Mouse (Mus musculus) neural tube, embryonic 12.5 days (tissue): ENCODE measurements at regions not wholly inside any gene's neighbourhood (a gene's known extent, or its start where the extent isn't known, plus 50 kb on each side); places are given as distances from the start of the nearest gene placed in this dataset.

Experiments
- ATAC-seq: fragments of 200-750 bp; cut with Nextera tagmentation; 2 replicates; pipeline ENCODE4 v1.8.0; 2017; ENCODE audit warnings: low read depth, mild to moderate bottlenecking, moderate TSS enrichment, moderate library complexity; ENCODE audit not compliant: low FRiP score
- H3K27ac ChIP-seq: fragments of 300-500 bp; sonication (generic); 2 replicates; pipeline ENCODE4 v1.5.1; 2016
- H3K27me3 ChIP-seq: fragments of 300-500 bp; sonication (generic); replicated peaks from 2 replicates; pipeline ENCODE4 v1.6.1; 2016; ENCODE audit warnings: mild to moderate bottlenecking
- H3K36me3 ChIP-seq: fragments of 300-500 bp; sonication (generic); 2 replicates; pipeline ENCODE4 v1.6.1; 2016; ENCODE audit warnings: mild to moderate bottlenecking
- H3K4me1 ChIP-seq: fragments of 300-500 bp; sonication (generic); 2 replicates; pipeline ENCODE4 v1.6.1; 2016
- H3K4me2 ChIP-seq: fragments of 300-500 bp; sonication (generic); replicated peaks from 2 replicates; pipeline ENCODE4 v1.6.1; 2016; ENCODE audit warnings: mild to moderate bottlenecking
- H3K4me3 ChIP-seq: fragments of 300-500 bp; sonication (generic); 2 replicates; pipeline ENCODE4 v1.5.1; 2016
- H3K9ac ChIP-seq: fragments of 300-500 bp; sonication (generic); 2 replicates; pipeline ENCODE4 v1.6.1; 2016; ENCODE audit warnings: mild to moderate bottlenecking
- H3K9me3 ChIP-seq: fragments of 300-500 bp; sonication (generic); 2 replicates; pipeline ENCODE4 v1.6.1; 2016; ENCODE audit warnings: mild to moderate bottlenecking
- WGBS: fragments of 180-500 bp; shearing (Covaris S2); methylation state at CpG from one replicate; pipeline ENCODE4 v1.1.7; 2016; 5-methylcytosine and 5-hydroxymethylcytosine counted together

DNA sequence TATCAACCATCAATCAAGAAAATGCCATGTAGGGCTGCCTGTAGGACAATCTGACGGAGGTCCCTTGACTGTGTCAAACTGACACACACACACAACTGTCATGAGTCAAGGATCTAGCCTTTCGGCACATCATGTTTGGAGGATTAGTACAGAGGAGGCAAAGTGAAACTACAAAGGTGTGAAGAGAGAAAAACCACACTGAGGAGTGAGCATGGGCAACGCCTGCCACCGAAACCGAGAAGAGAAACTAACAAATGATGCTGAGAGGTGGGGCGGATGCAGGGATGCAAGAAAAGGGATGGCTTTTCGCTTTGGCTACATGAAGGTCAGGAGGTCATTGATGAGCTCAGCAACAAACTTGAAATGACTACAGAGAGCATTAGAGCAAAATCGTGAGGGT lies 111.8 kb upstream of the Bach2 start:
- Histone ChIP-seq H3K9ac (no peak overlapping the region), H3K4me3 (no peak overlapping the region), H3K27me3 (no peaks in the 10 kb centered on the region), H3K36me3 (no peaks in the 10 kb centered on the region), H3K9me3 (no peaks in the 10 kb centered on the region), H3K27ac (no peak overlapping the region), H3K4me1 (no peaks in the 10 kb centered on the region), H3K4me2 (no peak overlapping the region)
- ATAC-seq, result no peak
- WGBS, result 90% methylated on average over 8 of the region's 8 CpGs

DNA sequence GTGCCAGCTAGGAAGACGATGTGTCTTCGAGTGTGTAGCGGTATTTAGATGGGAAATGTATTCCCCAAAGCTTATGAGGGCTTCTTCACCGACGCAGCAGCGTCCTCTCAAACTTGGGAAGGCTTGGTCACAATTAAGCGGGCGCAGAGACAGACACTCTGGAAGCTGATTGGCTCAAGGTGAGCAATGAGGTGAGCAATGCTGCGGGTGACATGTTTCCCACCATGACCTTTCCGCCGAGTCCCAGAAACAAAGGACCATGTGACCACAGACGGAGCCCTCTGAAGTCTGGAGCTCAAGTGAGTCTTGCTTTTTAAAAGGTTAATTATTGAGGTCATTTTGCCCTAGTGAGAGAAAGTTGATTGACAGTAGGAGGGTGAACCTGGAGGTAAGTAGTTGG lies 108.0 kb upstream of the Bach2 start:
- Histone ChIP-seq H3K4me1 (no peaks in the 10 kb centered on the region), H3K4me3 (no peak overlapping the region), H3K27me3 (no peaks in the 10 kb centered on the region), H3K36me3 (no peaks in the 10 kb centered on the region), H3K9ac (no peak overlapping the region), H3K4me2 (no peak overlapping the region), H3K27ac (no peak overlapping the region), H3K9me3 (no peaks in the 10 kb centered on the region)
- ATAC-seq, result no peak
- 77% methylated on average over 12 of the region's 12 CpGs for WGBS

DNA sequence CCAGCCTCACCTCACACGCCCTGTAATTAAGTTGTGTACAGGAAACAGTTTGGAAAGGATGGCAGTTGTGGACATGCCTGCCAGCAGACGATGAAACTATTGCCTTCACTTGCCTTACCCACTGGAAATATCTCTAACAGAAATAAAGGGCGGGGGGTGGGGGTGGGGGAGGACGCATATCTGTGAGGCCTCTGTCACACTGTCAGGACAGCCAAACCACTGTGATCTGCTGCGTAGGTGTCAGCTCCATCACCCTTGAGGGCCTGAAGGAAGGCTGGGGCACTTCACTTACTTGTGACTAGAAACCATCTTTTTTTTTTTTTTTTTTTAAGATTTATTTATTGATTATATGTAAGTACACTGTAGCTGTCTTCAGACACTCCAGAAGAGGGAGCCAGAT lies 106.8 kb upstream of the Bach2 start:
- no peaks in the 10 kb centered on the region for H3K4me1 ChIP-seq
- WGBS, result 86% methylated on average over 5 of the region's 5 CpGs

GRCm38 (mm10) chr4:32136151-32136550 lies 102.5 kb upstream of the Bach2 start:
- no peak for ATAC-seq
- H3K27ac ChIP-seq, result no peak overlapping the region
- H3K4me3 ChIP-seq, result no peak overlapping the region
- H3K4me2 ChIP-seq, result no peak overlapping the region
- H3K36me3 ChIP-seq, result no peaks in the 10 kb centered on the region
- H3K27me3 ChIP-seq, result no peaks in the 10 kb centered on the region
- no peak overlapping the region for H3K9ac ChIP-seq
- no peaks in the 10 kb centered on the region for H3K4me1 ChIP-seq
- 64% methylated on average over 7 of the region's 10 CpGs for WGBS
- H3K9me3 ChIP-seq, result no peaks in the 10 kb centered on the region

More for the DNA sequence above, 106.8 kb upstream of the Bach2 start:
- no peak overlapping the region for H3K4me3 ChIP-seq
- H3K9ac ChIP-seq, result no peak overlapping the region
- no peak overlapping the region for H3K27ac ChIP-seq
- H3K27me3 ChIP-seq, result no peaks in the 10 kb centered on the region
- H3K36me3 ChIP-seq, result no peaks in the 10 kb centered on the region
- no peak for ATAC-seq
- H3K4me2 ChIP-seq, result no peak overlapping the region
- no peaks in the 10 kb centered on the region for H3K9me3 ChIP-seq

DNA sequence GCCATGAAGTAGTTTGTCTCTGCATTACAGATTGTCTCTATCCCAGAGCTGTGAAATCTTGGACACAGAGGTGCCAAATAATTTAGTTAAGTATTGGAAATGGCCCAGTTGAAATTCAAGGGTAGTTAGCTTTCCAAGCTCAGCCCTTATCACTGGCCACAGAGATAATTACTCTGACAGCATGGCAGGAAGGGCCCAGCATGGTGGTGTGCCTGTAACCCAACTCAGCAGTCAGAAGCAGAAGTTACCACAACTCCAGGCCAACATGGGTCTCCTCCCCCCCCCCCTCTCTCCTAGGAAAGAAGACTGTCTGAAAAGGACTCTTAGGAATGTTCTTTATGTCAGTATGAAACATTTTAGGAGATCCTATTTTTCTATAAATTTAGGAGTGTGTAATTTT lies 101.4 kb upstream of the Bach2 start:
- Histone ChIP-seq H3K27me3 (no peaks in the 10 kb centered on the region), H3K27ac (no peak overlapping the region), H3K9me3 (no peaks in the 10 kb centered on the region), H3K9ac (no peak overlapping the region), H3K4me3 (no peak overlapping the region), H3K4me2 (no peak overlapping the region), H3K4me1 (no peaks in the 10 kb centered on the region), H3K36me3 (no peaks in the 10 kb centered on the region)
- ATAC-seq, result no peak

GRCm38 (mm10) chr4:32137966-32138365 lies 100.6 kb upstream of the Bach2 start:
- no peak for ATAC-seq

GRCm38 (mm10) chr4:32139586-32139985 lies 99.0 kb upstream of the Bach2 start:
- Histone ChIP-seq H3K4me3 (no peak overlapping the region), H3K36me3 (no peaks in the 10 kb centered on the region), H3K9ac (no peak overlapping the region), H3K4me1 (no peaks in the 10 kb centered on the region), H3K27me3 (no peaks in the 10 kb centered on the region), H3K27ac (no peak overlapping the region), H3K4me2 (no peak overlapping the region), H3K9me3 (no peaks in the 10 kb centered on the region)
- ATAC-seq, result no peak
- 84% methylated on average over 6 of the region's 6 CpGs for WGBS

More at GRCm38 (mm10) chr4:32137966-32138365, 100.6 kb upstream of the Bach2 start:
- 67% methylated on average over 10 of the region's 10 CpGs for WGBS
- Histone ChIP-seq H3K27ac (no peak overlapping the region), H3K36me3 (no peaks in the 10 kb centered on the region), H3K9me3 (no peaks in the 10 kb centered on the region), H3K27me3 (no peaks in the 10 kb centered on the region), H3K4me3 (no peak overlapping the region), H3K9ac (no peak overlapping the region), H3K4me2 (no peak overlapping the region), H3K4me1 (no peaks in the 10 kb centered on the region)

- Histone ChIP-seq H3K27me3 (no peaks in the 10 kb centered on the region), H3K4me2 (no peak overlapping the region), H3K27ac (no peak overlapping the region), H3K36me3 (no peaks in the 10 kb centered on the region), H3K9ac (no peak overlapping the region), H3K4me3 (no peak overlapping the region), H3K4me1 (no peaks in the 10 kb centered on the region), H3K9me3 (no peaks in the 10 kb centered on the region)
- WGBS, result 71% methylated on average over 2 of the region's 2 CpGs
- ATAC-seq, result no peak
Observed at GRCm38 (mm10) chr4:32140068-32140467, 98.5 kb upstream of the Bach2 start.

- Histone ChIP-seq H3K36me3 (no peaks in the 10 kb centered on the region), H3K4me1 (no peaks in the 10 kb centered on the region), H3K4me2 (no peak overlapping the region), H3K27me3 (no peaks in the 10 kb centered on the region), H3K9me3 (no peaks in the 10 kb centered on the region), H3K4me3 (no peak overlapping the region), H3K27ac (no peak overlapping the region), H3K9ac (no peak overlapping the region)
- WGBS, result 81% methylated on average over 4 of the region's 4 CpGs
- ATAC-seq, result no peak
Observed at GRCm38 (mm10) chr4:32142198-32142597, 96.4 kb upstream of the Bach2 start.

- H3K4me1 ChIP-seq, result 0 out of 2 replicates have a peak, but pooled peaks cover 3% of the 10 kb centered on the region
- WGBS, result 45% methylated on average over 1 of the region's 1 CpGs
- H3K9ac ChIP-seq, result no peak overlapping the region
- H3K27me3 ChIP-seq, result no peaks in the 10 kb centered on the region
- no peaks in the 10 kb centered on the region for H3K36me3 ChIP-seq
- no peak for ATAC-seq
- no peak overlapping the region for H3K4me3 ChIP-seq
- no peaks in the 10 kb centered on the region for H3K9me3 ChIP-seq
- no peak overlapping the region for H3K4me2 ChIP-seq
- no peak overlapping the region for H3K27ac ChIP-seq
Observed at GRCm38 (mm10) chr4:32147146-32147545, 91.5 kb upstream of the Bach2 start.

- no peaks in the 10 kb centered on the region for H3K27me3 ChIP-seq
- no peak overlapping the region for H3K27ac ChIP-seq
- H3K36me3 ChIP-seq, result no peaks in the 10 kb centered on the region
- H3K4me2 ChIP-seq, result no peak overlapping the region
- H3K9me3 ChIP-seq, result no peaks in the 10 kb centered on the region
- no peak for ATAC-seq
- H3K4me3 ChIP-seq, result no peak overlapping the region
- H3K4me1 ChIP-seq, result 0 out of 2 replicates have a peak, but pooled peaks cover 3% of the 10 kb centered on the region
- 94% methylated on average over 2 of the region's 2 CpGs for WGBS
- H3K9ac ChIP-seq, result no peak overlapping the region
Observed at GRCm38 (mm10) chr4:32148597-32148996, 90.0 kb upstream of the Bach2 start.

- no peak overlapping the region for H3K4me2 ChIP-seq
- H3K27ac ChIP-seq, result no peak overlapping the region
- H3K9me3 ChIP-seq, result no peaks in the 10 kb centered on the region
- no peak overlapping the region for H3K9ac ChIP-seq
- ATAC-seq, result no peak
- H3K27me3 ChIP-seq, result no peaks in the 10 kb centered on the region
- H3K4me1 ChIP-seq, result 0 out of 2 replicates have a peak, but pooled peaks cover 3% of the 10 kb centered on the region
- no peaks in the 10 kb centered on the region for H3K36me3 ChIP-seq
- whole genome bisulfite sequencing, result 90% methylated on average over 7 of the region's 7 CpGs
- H3K4me3 ChIP-seq, result no peak overlapping the region
Observed at GRCm38 (mm10) chr4:32149171-32149570, 89.4 kb upstream of the Bach2 start.

- WGBS, result 79% methylated on average over 4 of the region's 4 CpGs
- H3K4me2 ChIP-seq, result no peak overlapping the region
- H3K4me1 ChIP-seq, result 0 out of 2 replicates have a peak, but pooled peaks cover 3% of the 10 kb centered on the region
- H3K36me3 ChIP-seq, result no peaks in the 10 kb centered on the region
- ATAC-seq, result peak; percentile 71
- no peaks in the 10 kb centered on the region for H3K27me3 ChIP-seq
- H3K4me3 ChIP-seq, result no peak overlapping the region
- no peak overlapping the region for H3K27ac ChIP-seq
- H3K9ac ChIP-seq, result no peak overlapping the region
- H3K9me3 ChIP-seq, result no peaks in the 10 kb centered on the region
Observed at GRCm38 (mm10) chr4:32153356-32153755, 85.2 kb upstream of the Bach2 start.
